Mouse (Mus musculus): ENCODE results near the gene Dnajc16. TPM values are rescaled to one million over a fixed set of nuclear protein-coding genes. Genes with fewer than 3 reads are reported as not detected.
"Not testable (repeated sequence)": the region's sequence is repeated elsewhere in the genome, so short reads cannot be mapped to it uniquely, and the experiment has no call there.

Dnajc16 gene
- total RNA-seq, 2 experiments from 2014 or later = 43.4 to 43.7 TPM

DNA sequence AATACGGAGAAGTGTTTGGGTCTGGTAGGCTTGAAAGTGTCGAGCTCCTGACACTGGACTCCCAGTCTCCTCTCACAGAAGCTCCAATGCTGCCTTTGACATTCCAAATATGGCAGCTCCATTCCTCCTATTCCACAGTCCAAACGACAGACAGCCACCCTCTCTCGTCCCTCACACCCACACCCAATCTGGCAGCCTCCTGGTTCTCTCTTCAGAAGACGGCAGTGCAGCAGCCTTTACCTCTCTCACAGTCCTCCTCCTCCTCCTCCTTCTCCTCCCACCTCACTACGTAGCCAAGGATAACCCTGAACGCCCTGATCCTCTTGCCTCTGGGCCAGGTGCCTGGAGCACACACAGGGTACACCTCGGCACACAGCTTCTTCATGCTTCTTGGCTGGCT lies 10.9 kb downstream of the Dnajc16 start:
- no peak for TF ChIP-seq CTCF (IDR thresholded peaks at IDR 0.05)
- intact Hi-C loops (cut with DNase I) = loop anchor here (2.0 kb wide), 1 partner anchor 49 kb away; no protein-coding TSS in a partner anchor
- no peak overlapping the region for H3K4me3 ChIP-seq
- H3K27ac ChIP-seq = peak overlapping the region; percentile 86
- peak in 1 of 2 experiments; percentile 73 for DNase-seq (ENCODE audit: extremely low spot score in 1 of 2, low spot score in 2 of 2)

DNA sequence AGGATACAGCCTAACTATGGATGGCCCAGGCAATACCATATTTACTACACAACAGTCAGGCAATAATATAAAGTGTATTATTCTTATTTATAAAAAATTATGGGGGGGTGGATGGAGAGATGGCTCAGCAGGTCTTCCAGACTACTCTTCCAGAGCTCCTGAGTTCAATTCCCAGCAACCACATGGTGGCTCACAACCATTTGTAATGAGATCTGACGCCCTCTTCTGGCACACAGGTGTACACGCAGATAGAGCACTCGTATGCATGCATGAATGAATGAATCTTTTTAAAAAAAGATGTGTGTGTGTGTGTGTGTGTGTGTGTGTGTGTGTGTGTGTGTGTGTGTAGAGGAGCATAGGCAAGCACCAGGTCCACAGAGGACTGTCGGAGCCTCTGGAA lies 17.7 kb downstream of the Dnajc16 start:
- DNase-seq (ENCODE audit: extremely low spot score in 1 of 2, low spot score in 2 of 2); H3K4me3 ChIP-seq; H3K27ac ChIP-seq; intact Hi-C loops (cut with DNase I): not testable (repeated sequence)

DNA sequence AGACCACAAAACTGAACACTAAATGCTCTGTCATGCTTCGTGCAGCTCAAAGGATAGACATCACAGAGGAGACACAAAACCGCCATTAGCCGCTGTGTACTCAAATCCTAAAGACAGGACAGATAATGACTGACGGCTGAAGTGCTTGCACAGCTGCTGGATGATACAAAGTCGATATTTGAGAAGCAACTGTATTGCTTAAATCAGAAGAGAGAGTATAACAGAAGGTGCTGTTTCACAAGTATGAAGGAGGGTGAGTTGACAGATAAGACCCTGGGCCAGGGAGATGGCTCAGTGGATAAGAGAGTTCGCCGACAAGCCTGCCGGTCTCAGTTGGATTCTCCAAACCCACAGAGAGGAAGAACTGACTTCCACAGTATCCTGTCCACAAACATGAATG lies 18.9 kb downstream of the Dnajc16 start:
- intact Hi-C loops (cut with DNase I) = no loop called here
- no peak overlapping the region for H3K27ac ChIP-seq
- DNase-seq (ENCODE audit: extremely low spot score in 1 of 2, low spot score in 2 of 2) = no peak
- no peak overlapping the region for H3K4me3 ChIP-seq
- TF ChIP-seq CTCF (IDR thresholded peaks at IDR 0.05) = no peak

DNA sequence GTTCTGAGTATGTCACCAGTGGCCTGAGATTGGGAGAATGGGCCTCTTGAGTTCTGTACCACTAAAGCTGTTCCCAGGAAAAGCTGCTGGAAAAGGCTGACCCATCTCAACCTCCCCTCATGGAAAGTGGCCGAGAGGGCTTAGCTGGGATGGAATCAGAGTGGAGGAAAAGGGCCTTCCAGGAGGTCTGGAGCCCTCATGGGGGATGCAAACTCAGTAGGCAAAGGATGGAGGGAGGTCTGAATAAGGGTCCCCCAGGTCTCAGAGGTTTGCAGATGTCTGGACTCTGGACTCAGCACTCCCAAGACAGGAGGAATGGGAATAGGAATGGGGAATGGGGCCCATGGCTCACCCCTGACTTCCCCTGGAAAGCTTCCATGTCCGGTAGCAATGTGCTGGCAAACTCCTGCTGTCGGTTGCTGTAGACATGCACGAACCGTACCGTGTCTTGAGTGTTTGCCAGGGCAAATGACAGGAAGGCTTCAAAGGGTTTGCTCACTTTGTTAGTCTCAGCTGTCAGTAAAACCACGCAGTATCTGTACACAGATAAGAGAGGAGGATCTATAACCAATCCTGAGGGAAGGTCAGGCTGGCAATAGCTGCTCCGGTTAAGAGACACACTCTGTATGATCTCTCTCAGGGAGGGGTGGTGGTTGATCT lies 21.1 kb downstream of the Dnajc16 start:
- Histone ChIP-seq H3K27ac (no peak overlapping the region), H3K4me3 (no peak overlapping the region)
- no peak for TF ChIP-seq CTCF (IDR thresholded peaks at IDR 0.05)
- intact Hi-C loops (cut with DNase I) = no loop called here
- no peak for DNase-seq (ENCODE audit: extremely low spot score in 1 of 2, low spot score in 2 of 2)

DNA sequence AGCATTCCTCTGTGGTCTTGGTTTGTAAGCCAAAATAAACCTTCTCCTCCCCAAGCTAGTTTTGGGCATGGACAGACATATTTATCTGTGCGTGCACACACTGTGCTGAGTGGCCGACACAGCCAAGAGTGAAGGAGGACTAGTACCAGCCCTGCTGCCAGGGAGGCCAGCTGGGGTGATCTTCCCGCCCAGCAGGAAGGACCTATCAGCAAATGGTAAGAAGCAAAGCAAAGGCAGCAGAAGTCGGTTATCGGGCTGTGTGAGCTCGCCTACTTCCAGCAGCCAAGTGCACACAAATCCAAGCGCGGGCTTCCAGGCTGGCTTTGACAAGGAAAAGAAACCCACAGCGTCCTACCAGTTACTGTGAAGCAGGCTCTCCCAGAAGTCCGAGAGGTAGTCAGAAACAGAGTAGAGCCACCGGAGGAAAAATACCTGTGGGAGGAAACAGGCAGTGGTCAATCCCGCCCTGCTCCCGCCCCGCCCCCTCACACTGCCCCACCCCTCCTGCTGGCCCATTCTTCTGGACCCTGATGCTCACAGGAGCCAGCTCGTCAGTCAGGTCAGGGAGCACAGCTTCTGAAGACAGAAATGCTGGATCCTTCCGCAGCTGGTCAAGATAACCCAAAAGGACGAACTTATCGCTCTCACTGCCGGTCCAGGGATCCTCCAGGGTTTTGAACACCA lies 23.2 kb downstream of the Dnajc16 start:
- H3K4me3 ChIP-seq = no peak overlapping the region
- H3K27ac ChIP-seq = peak overlapping the region; percentile 57
- intact Hi-C loops (cut with DNase I) = no loop called here
- no peak for TF ChIP-seq CTCF (IDR thresholded peaks at IDR 0.05)
- DNase-seq (ENCODE audit: extremely low spot score in 1 of 2, low spot score in 2 of 2) = peak in 1 of 2 experiments; percentile 28

DNA sequence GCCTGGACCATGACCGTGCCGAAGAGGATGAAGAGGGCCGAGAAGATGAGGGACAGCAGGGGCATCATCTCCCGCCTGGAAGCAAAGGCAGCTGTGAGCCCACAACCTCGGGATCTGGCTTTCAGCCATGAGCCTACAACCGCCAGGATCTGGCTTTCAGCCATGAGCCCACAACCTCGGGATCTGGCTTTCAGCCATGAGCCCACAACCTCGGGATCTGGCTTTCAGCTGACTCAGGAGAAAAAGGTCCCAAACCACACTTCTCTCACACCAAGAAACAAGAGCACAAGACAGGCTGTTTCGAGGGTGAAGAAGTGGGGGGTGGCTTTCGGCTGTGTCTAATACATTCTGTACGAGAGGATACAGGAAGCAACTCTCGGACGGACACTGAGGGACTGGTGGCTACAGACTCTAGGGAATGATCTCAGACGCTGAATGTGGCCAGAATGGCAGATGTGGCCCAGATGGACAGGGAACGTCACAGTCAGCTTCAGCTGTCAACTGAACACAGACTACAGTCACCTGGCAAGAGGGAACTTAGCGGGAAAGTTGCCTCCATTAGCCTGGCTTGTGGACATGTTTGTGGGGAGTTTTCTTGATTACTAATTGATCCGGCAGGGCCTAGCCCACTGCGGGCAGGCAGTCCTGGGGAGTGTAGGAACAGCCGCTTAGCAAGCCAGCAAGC lies 23.9 kb downstream of the Dnajc16 start:
- TF ChIP-seq CTCF (IDR thresholded peaks at IDR 0.05) = no peak
- Histone ChIP-seq H3K27ac (peak overlapping the region; percentile 57), H3K4me3 (no peak overlapping the region)
- DNase-seq (ENCODE audit: extremely low spot score in 1 of 2, low spot score in 2 of 2) = no peak
- intact Hi-C loops (cut with DNase I) = no loop called here

DNA sequence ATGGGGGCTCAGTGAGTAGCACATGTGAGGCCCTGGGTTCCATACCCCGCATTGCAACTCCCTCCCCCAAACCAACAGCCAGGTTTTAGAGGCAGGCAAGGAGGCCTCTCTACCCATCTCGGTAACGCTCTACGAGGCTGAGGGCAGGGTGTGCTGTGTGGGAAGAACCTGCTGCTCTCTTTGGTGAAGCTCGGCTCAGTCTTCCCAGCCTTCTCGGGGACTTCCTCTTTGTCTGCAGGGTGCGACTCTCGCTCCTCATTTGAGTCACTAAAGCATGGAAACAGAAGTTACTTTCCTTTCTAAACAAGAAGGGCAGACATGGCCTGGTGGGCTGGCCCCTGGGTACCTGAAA lies 24.4 kb downstream of the Dnajc16 start:
- DNase-seq (ENCODE audit: extremely low spot score in 1 of 2, low spot score in 2 of 2) = no peak
- no peak for TF ChIP-seq CTCF (IDR thresholded peaks at IDR 0.05)
- intact Hi-C loops (cut with DNase I) = no loop called here
- no peak overlapping the region for H3K4me3 ChIP-seq
- peak overlapping the region; percentile 57; the same call in 1 of the 2 replicates for H3K27ac ChIP-seq

DNA sequence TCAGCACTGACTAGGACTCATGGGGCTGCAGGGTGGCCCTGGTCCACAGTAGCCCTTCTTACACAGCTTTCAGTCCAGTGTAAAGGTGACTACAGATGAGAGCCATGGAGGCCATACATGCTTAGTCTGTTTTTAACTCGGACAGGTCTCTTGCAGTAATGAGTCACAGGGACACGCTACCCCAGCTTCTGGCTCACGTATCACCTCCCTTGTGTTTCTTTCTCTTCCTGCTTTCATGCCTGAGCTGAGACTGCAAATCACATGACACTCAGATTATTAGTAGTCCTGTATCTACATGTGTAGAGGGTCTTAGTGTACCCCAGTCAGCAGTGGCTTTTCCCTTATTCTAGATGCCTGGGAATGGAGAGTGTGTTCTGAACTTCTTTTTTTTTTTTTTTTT lies 25.7 kb downstream of the Dnajc16 start:
- DNase-seq (ENCODE audit: extremely low spot score in 1 of 2, low spot score in 2 of 2) = no peak
- no peak overlapping the region for H3K27ac ChIP-seq
- intact Hi-C loops (cut with DNase I) = no loop called here
- no peak overlapping the region for H3K4me3 ChIP-seq
- no peak for TF ChIP-seq CTCF (IDR thresholded peaks at IDR 0.05)

DNA sequence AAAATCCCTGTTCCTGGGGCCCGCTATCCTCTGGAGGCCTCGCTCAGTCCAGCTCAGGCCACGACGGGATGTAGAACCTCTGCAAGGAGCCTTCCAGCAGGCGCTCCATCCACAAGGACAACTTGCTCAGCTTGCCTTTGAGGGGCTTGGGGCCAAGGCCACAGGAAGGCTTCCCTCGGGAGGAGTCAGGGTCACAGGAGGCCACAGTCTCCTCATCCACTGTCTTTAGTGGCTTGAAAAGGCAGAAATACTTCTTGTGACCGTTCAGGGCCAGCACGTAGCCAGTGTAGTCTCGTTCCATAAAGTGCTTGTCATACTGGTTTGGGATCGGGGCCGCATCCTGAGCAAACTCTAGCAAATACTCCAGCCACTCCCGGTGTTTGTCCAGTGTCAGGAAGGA lies 27.3 kb downstream of the Dnajc16 start:
- DNase-seq (ENCODE audit: extremely low spot score in 1 of 2, low spot score in 2 of 2) = no peak
- intact Hi-C loops (cut with DNase I) = no loop called here
- Histone ChIP-seq H3K27ac (no peak overlapping the region), H3K4me3 (no peak overlapping the region)
- no peak for TF ChIP-seq CTCF (IDR thresholded peaks at IDR 0.05)

DNA sequence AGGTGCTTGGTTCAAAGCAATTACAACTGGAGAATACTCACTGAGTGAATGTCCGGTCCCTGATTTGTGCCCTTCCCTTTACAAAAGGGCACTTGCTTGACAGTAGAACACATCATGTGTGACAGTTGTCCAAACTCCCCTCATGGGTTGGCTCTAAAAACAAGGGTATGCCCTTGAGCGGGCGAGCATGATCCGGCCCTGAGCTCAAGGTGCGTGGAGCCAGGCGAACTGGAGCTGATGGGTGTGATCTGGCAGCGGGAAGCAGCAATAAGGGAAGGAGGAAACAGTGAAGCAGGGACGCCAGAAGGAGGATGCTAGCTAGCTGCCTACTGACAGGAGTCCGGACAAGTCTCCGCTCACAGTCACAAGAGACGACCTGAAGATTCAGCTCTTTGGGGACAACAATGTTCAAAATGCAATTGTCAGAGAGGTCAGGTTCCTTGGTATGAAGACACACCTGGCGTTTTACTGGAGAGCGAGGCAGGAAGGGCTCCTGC lies 28.6 kb downstream of the Dnajc16 start:
- intact Hi-C loops (cut with DNase I) = no loop called here
- no peak for DNase-seq (ENCODE audit: extremely low spot score in 1 of 2, low spot score in 2 of 2)
- TF ChIP-seq CTCF (IDR thresholded peaks at IDR 0.05) = no peak
- Histone ChIP-seq H3K27ac (no peak overlapping the region), H3K4me3 (no peak overlapping the region)

DNA sequence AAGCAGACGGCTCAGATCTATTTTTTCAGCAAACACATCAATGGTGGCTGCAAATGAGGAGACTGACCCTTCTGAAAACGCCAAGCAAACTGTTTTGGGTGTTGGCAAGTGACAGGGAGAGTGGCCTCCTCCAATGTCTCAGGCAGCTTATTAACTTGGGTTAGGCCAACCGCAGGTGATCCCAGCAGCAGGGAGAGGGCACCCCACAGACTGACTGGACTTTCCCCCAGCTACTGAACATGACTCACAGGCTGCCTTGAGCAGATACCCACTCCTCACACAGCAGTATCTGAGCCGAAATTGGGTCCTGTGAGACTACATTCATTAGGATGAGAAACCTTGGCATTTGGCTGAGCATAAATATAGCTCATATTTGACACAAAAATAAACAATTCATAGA lies 29.8 kb downstream of the Dnajc16 start:
- Histone ChIP-seq H3K27ac (no peak overlapping the region), H3K4me3 (no peak overlapping the region)
- no peak for DNase-seq (ENCODE audit: extremely low spot score in 1 of 2, low spot score in 2 of 2)
- intact Hi-C loops (cut with DNase I) = no loop called here
- TF ChIP-seq CTCF (IDR thresholded peaks at IDR 0.05) = no peak

DNA sequence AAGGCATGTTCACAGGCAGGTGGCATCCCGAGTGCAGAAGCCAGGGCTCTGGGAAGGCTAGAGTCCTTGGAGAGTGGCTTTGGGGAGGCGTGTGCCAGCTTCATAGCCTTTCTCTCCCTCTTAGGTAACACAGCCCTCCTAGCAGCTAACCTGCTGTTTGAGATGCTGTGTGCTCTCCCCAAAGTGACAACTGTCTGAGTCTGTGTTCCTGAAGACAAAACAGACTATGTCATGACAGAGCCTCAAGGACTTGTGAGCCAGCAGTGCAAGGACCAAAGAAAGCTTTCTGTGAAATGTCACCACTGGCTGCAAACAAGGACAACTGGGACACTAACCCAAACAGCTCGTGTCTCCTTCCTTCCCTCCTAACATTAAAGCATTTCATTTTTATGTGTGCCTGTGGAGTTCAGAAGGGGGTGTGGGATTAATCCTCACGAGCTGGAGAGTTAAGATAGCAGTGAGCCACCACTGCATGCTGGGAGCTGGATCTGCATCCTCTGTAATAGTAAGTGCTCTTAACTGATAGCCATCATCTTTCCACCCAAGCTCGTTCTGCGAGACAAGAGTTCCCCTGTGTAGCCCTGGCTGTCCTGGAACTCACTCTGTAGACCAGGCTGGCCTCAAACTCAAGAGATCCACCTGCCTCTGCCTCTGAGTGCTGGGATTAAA lies 31.7 kb downstream of the Dnajc16 start:
- no peak for DNase-seq (ENCODE audit: extremely low spot score in 1 of 2, low spot score in 2 of 2)
- Histone ChIP-seq H3K4me3 (no peak overlapping the region), H3K27ac (no peak overlapping the region)
- TF ChIP-seq CTCF (IDR thresholded peaks at IDR 0.05) = no peak
- intact Hi-C loops (cut with DNase I) = no loop called here

All from left cerebral cortex, adult 2 months (tissue).